Mouse (Mus musculus) brain, adult 2 months (tissue): ENCODE data around the gene Fibp.

Experiments
- DNase-seq: peaks from one replicate; pipeline ENCODE4 v3.0.0; 2011; ENCODE audit warnings: low read depth, low spot score

Gene Fibp

DNA sequence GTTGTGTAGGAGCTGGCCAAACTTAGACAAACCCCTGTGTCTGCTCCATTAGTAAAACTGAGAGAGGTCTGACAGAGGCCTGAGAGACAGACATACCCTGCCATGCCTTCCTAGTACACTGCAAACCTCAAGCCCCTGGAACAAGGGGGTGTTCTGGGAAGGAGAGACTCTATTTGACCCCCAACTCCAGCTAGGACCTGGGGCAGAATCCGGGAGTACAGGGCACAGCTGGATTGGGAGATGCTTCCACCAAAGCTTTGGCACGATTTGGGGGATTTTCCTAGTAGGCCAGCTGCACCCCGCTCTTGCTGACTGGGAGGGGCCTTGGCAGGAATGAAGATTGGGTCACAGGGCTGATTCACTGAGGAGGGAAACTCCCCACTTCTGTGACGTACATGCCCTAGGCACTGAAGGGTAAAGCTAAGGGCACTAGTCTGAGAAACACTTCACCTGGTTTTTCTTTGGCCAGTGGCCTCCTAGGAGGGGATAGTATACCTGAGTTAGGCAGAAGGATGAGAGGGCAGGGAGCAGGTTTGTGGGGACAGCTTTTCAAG lies 28.4 kb upstream of the Fibp start:
- no peak for DNase-seq

DNA sequence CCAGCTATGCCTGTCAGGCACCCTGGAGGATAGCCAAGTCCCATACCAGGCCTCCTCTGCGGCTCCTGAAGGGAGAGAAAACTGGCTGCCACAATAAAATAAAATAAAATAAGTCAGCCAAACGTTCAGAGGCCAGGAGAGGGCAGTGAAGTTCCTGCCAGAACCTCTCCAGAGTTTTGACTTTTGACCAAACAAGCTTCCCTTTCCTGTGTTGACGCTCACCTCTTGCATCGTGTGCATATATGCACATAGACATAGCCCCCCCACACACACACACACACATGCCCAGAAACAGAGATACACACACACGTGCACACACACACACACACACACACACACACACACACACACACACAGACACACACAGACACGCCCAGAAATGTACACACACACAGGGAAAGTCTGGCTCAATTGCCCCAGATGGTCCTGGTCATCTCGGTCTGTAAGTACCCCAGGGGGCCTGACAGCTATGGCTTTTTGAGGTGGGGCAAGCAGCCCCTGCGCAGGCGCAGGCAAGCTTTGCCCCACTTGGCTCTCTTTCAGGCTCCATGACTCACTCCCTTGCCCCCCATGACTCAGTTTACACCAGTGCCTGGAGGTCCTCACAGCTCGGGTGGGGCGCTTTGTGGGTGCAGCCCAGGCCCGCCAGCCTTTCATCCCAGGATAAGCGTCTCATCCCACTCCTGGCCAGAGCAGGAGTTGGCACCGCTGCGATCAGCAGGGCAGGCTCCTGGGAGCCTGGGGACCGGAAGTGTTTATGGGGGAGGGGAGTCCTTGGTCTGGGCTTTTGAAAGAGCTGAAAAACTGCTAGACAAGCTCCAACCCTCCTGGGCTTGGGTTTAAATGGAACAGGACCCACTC lies 27.2 kb upstream of the Fibp start:
- DNase-seq, result peak; percentile 67

DNA sequence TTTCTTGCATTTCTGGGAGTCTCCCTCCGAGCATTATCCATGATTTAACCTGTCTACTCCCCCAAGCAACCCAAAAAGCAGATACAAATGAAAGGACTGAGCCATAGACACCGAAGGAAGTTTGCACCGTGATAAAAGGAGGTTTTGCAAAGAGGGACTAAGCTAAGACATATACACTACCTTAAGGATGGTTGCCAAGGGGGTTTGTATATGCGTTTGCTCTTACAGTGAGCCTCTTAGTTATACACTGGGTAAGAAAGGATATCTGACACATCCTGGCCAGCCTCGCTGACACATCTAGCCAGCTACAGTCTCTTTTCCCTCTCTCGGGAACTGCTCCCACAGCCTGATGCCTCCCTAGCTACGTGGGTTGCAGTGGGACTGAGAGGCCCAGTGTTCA lies 26.5 kb upstream of the Fibp start:
- DNase-seq, result no peak

DNA sequence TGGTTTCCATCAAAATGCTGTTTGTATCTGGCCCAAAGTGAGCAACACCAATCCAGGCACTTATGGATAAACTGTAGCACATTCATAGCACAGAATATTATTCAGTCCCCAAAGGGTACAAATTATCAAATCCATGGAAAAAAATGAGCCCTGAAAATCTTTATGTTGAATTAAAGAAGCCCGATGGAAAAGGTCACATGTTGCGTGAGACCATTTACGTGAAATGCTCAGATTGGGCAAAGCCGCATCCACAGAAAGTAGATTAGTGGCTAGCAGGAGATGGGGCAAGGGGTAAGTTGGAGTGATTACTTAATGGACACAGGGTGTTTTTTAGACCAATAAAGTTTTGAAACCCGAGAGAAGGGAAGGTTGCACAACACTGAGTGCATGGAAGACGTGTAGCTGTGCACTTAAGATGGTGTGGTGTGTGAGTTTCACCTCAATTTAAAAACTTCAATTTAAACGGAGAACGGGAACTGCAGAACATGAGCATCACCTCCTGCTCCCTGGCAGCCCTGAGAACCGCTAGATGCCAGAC lies 16.0 kb upstream of the Fibp start:
- DNase-seq, result no peak

DNA sequence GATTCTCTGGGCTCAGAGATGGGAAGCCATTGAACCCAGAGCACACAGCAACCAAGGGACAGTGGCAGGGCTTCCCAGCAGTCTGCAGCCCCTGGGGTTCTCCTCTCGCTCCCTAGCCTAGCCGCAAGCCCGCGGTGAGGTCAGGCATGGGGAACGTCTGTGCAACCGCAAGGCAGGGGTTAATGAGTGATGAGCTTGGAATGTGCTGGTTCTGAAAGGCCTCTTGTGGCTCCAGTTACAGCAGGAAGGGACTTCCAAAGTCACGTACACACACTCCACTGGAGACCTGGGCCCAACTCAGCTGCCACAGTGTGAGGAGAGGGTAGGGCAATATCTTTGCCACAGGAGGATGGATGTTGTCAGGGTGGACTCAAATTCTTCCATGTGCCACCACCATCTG lies 15.5 kb upstream of the Fibp start:
- DNase-seq, result no peak

DNA sequence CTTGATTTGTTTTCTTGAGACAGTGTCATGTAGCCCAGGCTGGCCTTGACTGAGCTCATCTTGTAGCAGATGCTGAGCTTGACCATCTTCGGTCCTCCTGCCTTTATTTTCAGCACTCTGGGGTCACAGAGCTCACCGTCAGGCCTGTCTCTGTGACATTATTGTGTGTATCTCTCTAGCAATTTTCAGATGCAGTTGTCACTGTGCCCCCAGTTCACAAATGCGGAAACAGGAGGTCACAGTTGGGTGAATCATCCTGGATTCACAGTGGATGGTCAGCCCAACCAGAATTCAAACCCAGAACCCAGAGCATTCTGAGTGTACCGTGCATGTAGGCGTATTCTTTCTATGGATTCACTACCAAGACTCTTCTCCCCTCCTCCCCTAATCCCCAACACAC lies 14.7 kb upstream of the Fibp start:
- no peak for DNase-seq

DNA sequence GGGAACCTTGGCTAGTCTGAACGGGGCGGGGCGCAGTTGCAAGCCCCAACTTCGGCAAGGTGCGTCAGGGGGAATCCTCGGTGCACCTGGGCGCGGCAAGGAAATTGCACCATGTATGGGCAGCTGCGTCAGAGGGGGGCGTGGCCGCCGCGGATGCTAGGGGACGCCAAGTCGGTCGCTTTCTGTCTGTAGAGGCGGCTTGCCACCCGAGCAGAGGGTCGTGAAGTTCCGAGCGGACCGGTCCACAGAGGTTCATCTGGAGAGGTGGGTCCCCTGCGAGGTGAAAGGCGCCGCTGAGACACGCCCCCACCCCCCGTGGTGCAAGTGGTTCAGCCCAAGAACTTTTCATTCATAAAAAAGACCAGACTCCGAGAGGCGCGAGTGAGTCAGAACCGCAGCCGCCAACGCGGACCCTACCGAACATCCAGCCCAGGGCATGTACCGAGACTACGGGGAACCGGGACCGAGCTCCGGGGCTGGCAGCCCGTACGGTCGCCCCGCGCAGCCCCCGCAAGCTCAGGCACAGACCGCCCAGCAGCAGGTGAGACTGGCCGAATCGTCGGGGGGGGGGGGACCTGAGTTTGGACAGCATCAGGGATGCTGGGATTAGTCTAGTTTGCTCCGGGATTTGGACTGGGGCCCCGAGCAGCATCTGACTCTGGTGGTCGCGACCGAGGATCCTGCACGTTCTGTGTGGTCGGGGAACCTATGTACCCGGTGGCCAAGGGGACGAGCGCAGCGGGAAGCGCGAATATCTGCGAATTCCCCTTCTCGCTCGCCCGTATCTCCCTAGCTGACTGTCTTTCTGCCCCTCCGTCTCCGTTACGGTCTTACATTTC lies 12.7 kb upstream of the Fibp start, which contains the start of gene Fosl1:
TSS of gene Fosl1 (plus strand) at position 33 of the 839 bp plus-strand sequence.
- peak; percentile 77 for DNase-seq

DNA sequence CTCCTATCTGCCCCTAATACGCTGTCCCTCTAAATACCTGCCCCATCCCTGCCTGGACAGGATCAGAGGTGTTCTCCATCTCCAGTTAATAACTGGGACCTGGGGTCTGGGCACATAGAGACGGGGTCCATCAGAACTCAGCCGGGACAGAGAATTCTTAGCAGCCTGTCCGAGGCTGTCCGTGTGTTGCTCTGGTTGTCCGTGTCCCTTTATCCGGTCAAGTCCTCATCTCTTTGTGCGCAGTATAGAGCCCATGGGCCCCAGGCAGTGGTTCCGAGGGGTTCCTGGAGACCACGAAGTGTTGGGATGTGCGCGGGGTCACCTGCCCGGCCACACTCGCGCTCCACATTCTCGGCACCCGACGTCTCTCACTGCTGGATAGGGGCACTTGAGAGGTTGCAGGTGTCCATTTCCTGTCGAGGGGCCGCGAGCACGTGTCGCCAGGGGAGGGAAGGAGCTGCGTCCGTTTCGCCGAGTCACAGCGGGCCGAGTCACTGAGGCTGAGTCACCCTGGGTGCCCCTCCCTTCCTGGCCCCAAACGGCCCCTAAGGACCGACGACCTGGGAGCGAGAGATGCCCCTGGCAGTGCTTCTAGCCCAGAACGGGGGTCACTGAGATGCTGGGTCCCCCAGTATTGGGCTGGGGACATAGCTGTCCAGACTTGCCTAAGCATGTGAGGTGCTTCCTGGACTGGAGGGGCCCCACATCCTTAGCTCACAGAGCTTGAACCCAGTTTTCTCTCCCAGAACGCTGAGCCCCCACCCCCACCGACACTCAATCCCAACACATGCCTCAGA lies 11.9 kb upstream of the Fibp start:
- DNase-seq, result no peak

DNA sequence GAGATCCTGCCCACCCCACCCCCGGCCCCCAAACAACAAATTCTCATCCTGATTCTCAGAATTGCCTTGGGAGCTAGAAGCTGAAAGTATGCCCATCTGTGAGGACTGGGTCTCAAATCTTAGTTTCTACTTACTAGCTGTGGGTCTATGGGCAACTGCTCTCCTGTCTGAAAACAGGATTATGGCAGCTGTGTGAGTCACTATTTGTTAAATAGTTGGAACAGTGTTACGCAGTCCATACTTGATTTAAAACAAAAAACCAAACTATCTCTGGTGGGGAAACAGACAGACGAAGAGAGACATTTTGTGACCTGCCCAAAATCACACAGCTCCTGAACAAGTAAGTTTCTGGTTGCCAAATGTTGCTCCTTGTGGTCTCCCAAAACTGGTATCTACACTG lies 10.7 kb upstream of the Fibp start:
- DNase-seq, result no peak

DNA sequence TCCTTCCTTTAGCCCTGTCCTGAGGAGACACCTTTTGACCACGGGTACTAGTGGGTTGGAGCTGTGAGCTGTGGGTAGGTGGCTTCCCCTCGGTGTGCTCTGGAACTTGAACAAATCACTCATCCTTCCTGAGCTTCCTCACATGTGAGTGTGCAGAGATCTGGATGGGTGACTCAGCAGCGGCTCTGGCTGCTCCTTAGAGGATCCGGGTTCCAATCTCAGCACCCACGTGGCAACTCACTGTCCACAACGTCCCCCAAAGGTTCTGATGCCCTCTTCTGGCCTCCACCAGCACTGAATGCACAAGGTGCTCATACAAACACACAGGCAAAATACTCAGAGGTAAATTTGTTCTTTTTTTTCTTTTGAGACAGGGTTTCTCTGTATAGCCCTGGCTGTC lies 8.6 kb upstream of the Fibp start:
- DNase-seq, result no peak

DNA sequence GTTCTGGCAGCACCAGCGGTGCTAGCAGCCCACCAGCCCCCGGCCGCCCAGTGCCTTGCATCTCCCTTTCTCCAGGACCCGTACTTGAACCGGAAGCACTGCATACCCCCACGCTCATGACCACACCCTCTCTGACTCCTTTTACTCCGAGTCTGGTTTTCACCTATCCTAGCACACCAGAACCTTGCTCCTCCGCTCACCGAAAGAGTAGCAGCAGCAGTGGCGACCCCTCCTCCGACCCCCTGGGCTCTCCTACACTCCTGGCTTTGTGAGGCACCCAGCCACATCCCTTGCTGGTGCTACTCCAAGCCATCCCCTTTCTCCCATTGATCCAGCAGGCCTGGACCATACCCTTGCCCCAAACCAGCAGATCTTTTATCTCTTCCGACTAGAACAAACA lies 5.4 kb upstream of the Fibp start:
- peak; percentile 7 for DNase-seq

DNA sequence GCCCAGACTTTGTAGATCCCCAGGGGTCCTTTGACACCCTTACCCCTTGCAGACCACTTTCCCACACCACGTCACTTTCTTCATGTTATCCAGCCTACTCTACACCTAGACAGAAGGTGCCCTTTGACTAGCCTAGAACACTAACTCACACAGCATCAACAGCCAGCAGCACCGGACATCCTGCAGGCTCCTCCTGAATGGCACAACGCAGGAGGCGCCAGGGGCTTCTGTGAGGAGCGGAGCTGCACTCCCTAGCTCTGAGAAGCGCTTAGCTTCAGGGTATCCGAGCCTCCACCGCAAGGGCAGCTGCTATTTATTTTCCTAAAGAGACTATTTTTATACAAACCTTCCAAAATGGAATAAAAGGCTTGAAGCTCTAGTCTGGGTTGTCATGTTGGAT lies 4.8 kb upstream of the Fibp start:
- peak; percentile 31 for DNase-seq

DNA sequence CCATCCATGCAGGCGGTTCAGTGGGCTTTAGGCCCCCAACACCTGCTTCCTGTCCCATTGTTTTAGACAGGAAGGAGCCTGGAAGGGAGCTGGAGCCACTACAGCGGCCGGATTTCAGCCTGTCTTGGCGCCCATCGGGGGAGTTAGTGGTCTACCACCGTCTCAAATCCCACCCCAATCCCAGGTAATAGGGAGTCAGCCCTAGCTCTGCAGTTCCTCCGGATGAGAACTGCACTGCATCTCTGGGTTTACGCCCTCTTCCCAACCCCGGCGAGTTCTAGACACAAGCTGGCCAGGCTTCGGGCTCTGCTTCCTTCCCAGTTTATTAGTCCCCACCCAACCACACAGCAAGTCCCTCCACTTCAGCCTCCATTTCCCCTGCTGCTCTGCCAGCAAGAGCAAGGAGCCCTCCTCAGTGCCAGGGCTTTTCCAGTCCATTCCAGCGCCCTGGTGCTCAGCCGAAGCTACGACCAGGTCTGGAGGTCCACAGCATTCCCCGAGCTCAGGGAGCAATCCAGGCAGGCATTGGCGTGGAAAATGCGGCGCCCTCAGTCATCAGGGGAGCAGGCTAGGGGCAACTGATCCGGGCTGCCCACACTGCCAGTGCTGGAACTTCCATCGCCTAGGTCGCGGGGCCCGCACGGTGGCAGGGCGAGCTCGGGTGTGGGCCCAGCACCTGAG lies 4.0 kb upstream of the Fibp start:
- DNase-seq, result peak; percentile 31

DNA sequence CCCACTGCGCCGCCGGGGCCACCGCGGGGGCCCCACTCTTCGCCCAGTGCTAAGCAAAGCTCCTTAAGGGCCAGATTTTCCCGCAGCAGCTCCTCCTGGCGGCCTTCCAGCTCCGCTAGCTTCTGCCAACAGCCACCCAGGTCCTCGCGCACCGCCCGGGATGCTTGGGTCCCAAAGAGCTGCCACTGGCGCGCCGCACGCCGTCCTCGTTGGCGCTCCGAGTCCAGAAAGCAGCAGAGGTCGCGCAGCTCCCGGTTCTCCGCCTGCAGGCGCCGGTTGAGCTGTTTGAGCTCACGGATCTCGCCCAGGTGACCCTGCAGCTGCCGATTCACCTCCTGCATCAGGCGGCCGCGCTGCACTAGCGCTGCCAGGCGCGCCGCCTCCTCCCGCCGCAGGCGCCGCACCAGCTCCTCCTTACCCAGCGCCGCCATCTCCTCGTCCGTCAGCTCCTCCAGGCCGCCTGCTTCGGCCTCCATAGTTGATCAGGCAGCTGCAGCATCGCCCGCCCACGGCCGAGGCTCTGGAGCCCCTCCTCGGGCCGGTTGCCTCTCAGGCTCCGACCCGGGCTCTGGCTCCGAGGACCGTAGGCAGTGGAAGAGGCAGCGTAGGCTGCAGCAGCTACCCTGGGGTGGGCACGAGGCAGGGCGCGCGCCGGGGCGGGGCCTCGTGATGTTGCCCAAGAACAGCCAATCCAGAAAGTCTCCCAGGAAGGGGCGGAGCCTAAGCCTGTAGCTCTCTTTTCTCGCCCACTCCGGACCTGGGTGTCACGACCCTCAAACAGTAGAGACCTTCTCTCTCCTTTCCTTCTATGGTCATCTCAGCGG lies 3.3 kb upstream of the Fibp start:
- peak; percentile 98 for DNase-seq

DNA sequence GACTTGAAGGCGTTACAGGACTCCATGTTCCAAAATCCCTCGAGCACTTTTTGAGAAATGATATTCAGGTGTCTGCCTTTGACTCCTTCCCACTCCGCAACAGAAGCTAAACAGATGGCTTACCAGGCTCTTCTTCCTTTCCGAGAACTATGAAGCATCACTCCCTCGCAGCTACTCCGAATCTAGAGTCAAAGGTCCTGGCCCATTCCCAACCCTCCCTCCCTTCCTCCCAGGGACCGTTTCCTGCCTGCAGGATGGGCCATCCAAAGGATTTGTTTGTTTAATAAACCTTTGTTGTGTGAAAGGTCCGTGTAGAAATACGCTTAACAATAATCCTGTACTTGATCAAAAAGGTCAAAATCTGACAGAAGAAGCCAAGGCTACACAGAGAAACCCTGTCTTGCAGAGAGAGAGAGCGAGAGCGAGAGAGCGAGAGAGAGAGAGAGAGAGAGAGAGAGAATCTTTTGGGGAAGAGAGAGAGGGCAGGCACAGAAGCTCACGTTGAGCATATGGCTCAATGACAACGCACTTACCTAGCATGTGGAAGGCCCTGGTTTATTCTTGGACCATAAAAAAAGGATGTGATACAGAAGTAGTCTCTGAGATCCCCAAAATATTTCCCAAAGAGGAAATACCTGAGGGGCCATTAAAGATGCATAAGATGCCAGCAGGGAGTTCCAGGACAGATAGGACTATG lies 2.5 kb upstream of the Fibp start, which contains the start of gene Ccdc85b:
TSS of gene Ccdc85b (minus strand) at position 149 of the 697 bp plus-strand sequence.
- peak; percentile 52 for DNase-seq

DNA sequence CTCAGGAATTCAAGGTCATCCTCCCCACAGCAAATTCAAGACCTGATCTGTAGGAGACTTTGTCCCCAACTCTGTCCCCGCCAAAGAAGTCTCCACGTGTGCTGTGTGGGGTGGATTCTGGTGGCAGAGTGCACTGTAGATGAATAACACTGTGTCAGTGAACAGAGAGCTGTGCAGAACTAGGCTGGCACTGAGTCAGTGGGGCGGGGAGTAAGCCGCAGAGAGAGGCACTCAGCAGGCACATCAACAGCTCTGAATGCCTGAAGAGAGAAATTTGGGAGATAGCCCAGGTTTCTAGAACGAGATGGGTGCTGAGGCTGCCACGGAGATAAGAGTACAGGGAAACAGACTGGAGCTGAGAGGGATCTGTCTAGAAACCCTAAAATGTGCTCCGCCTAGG lies 1.4 kb upstream of the Fibp start:
- DNase-seq, result peak; percentile 88

DNA sequence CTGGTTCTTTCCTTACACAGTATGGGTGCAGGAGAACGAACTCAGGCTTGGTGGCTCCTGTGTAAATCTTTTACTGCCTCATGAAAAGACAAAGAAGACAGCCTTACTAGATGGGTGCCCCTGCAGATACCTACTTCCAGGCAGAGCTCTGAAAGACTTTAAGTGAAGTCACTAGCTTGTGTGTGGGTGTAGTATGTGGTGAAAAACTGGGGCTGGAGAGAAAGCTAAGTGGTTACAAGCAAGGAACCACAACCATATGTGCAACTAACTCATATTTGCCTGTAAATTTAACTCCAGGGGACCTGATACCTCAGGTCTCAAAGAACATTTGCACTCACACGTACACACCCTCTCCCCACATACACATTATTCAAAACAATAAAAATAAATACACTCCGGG lies 519 bp upstream of the Fibp start:
- peak; percentile 51 for DNase-seq

DNA sequence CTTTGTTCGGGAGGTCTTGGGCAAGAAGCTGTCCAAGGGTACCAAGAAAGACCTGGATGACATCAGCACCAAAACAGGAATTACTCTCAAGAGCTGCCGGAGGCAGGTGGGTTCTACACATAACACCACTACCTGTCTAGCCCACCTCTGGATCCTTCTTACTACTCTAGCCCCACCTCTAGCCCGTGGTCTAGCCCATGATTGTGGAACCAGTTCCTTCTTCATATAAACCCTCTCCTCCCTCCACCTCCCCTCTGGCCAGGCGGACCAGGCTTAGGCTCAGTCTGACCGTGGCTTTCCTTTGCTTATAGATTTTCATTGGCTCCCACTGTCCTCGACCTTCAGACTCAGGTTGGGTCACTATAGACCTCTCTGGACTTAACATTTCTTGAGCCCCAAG lies 996 bp downstream of the Fibp start:
- DNase-seq, result peak; percentile 0

DNA sequence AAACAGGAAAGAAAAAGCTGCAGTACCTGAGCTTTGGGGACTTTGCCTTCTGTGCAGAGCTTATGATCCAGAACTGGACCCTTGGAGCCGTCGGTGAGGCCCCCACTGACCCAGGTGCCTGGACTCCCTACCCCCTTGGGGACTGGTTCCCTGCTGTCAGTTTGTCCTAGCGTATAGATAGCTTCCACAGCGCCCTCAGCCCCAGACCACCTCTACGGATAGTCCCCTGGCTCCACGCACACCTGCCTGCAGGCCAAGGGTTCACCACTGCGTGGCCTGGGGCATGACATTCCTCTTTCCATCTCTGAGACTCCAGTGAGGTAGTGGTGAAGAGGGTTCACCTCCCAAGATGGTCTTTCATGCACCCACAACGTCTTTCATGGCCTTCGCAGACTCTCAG lies 2.8 kb downstream of the Fibp start:
- DNase-seq, result no peak
